Mouse (Mus musculus) WW6 (cell line): ENCODE data around the gene Pde6h.

Experiments
- DNase-seq: peaks from one replicate; pipeline ENCODE4 v3.0.0-alpha.2; 2013; ENCODE audit warnings: low read depth, low spot score

Pde6h gene

DNA sequence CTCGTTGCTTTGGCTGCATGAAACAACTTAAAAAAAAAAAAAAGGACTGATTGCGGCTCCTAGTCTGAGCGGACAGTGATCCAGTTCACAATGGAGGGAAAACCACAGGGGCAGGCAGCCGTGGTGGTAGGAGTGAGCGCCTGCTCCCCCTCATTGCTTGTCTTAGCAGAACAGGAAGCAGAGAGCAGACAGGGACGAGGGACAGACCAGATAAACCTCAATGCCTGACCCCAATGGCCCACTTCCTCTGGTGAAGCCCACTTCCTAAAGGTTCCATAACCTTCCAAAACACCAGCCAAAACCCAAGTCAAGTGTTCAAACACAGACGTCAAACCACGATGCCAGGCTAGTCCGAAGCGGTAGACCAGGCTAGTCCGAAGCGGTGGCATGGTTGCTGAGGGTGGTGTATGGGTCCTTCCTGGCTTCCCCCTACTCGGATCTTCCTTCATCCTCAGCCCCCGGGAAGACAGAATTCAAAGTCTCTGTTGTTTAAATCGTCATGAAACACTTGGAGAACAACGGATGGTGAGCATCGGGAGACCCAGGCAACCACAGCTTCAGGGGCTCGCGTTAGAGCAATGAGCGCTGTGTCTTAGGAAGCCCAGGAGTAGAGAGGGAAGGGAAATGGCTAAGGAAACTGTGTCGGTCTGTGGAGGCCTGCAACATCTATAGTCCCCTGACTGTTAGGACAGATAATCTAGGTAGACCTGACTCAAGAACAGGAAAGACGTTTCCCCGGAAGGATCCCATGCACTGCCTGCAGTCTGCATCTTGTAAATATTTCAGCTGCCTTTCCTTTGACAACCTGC lies 55.8 kb downstream of the Pde6h start:
- DNase-seq = no peak

DNA sequence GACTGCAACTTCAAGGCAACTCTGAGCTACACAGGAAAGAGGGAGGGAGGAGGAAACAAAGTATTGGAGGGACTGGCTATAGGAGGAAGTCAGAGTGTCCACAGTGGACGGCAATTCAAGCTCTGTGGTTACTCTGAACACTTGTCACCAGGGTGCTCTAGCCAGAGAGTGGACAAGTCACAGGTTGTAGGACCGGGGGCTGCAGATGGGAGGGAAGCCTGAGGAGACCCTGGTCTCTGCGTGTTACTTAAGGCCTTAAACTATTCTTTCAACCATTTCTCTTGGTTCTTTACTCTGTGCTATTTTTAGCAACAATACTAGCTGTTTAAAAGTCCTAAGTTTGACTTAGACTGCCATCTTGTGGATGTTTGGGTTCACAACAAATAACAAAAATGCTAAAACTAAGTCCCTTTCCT lies 56.7 kb downstream of the Pde6h start:
- DNase-seq = no peak

DNA sequence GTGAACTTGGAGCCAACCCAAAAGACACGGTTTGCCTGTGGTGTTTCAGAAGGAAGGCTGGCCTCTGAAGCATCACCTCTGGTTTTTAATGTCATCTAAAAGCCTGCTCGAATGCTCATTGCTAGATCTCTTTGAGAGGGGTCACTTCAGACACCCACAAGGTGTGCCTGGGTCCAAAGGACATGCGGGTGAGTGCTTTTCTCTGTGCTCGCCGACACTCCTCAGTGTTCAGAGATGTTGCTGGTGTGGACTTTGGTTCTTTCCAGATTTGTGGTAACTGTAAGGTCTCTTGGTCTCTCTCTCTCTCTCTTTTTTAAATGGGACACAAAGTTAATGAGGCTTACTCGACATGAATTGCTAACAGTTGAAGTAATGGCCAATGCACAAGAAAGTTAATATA lies 58.9 kb downstream of the Pde6h start:
- DNase-seq = no peak

DNA sequence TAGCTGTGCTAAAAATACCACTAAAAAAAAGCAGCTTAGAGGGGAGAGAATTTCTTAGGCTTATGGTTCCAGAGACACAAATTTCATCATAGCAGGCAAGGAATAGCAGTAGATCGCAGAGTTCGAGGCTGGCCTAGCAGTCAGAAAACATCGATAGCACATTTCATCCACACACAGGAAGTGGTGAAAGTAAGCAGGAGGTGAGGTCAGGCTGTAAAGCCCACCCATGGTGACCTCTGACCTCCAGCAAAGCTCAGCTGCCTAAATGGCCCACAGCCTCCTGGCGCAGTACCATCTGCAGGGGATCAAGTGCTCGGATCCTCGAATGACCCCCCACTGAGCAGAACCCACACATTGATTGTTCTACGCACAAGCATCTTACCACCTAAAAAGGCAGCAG lies 59.6 kb downstream of the Pde6h start:
- DNase-seq = no peak

DNA sequence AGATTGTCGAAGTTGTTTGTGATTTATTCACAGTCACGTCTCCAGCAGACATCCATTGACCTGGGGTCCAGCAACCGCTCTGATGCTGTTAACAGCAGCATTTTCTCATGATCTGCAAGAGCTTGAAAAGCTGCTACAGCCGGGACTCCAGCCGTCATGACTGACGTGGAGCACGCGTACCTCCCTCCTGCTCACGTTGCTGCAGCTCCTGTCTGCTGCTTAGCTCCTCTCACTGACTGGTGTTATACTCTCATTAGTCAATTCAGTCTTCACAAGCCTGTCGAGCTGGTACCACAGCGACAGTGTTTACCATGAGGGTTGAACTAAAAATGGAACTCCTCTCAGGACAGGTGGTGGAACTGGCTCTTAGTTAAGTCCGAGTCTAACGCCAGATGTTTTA lies 62.4 kb downstream of the Pde6h start:
- DNase-seq = no peak

DNA sequence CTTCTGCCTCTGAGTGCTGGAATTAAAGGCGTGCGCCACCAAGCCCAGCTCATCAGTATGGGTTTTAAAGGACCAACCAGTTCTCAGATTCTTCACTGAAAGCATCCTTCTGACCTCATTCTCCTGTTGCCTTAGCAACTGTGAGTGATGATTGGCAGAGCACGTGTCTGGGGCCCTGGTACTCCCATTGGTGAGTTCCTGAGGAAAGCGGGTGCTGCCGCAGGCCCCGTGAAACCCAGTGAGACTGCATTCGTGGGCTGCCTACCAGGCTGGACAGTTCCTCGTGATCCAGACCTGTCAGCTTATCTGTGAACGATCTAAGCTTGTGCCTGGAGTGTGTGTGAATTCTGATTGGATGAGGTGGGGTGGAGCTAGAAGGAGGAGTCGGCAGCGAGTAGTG lies 63.1 kb downstream of the Pde6h start:
- DNase-seq = no peak

DNA sequence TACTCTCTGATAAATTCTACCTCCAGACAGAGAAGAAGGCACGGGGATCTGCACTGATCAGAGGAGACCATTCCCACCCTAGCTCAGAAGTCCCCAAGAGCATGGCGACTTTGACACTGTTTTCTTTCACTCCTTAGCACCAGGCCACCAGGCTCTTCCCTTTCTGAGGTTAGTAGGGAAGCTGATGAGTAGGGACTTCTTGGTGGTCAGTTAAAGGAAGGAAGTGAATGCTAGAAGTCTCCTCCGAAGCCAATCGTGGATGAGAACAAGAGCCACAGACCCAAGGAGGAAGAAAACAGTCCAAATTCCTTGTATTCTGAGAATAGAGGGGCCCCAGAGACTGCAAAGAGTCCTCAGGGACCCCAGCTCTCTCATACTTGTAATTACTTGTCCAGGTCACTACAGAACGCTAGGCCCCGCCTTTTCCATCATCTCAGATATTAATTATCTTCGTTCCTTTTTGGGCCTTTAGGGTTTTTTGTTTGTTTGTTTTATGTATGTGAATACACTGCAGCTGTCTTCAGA lies 65.0 kb downstream of the Pde6h start:
- no peak for DNase-seq

GRCm38 (mm10) chr6:136989824-136990497 lies 66.3 kb downstream of the Pde6h start:
- DNase-seq = peak; percentile 87

DNA sequence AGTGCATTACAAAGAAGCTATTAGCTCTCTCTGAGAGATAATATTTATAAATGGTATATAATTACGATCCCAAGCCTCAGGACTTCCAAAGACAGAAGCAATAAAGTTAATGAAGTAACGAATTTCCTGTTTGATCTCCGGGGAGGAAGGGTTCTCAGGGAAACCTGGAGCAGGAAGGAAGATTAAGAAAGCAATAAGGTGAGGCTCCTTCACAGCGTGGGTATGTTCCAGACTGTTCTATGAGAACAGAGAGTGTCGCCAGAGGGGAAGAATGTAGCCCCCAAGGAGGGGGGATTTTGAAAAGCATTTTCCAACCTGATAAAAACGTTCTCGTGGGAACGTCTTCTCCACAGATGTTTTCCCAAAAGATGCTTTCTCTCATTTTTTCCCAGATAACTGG lies 66.9 kb downstream of the Pde6h start:
- DNase-seq = no peak

DNA sequence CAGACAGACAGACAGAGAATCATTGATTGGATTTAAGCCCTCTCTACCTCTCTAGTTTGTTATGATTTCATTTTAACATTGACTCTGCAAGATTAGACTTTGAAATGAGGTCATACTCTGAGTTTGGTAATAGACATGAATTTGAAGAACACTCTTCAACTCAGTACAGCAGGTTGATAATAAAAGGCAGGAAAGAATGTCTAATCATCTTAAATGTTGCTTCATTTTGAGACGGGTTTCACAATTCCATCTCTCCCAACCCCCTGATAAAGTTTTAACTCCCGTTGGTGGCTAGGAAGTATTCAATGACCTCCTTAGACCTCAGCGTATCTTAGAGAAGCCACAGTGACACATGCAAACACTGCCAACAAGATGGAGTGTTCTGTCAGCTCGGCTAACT lies 69.9 kb downstream of the Pde6h start:
- no peak for DNase-seq

GRCm38 (mm10) chr6:136995533-136995932 lies 71.9 kb downstream of the Pde6h start:
- no peak for DNase-seq

- no peak for DNase-seq
Observed at GRCm38 (mm10) chr6:136996336-136996735, 72.7 kb downstream of the Pde6h start.

- DNase-seq = no peak
Observed at GRCm38 (mm10) chr6:136998181-136998580, 74.5 kb downstream of the Pde6h start.

DNA sequence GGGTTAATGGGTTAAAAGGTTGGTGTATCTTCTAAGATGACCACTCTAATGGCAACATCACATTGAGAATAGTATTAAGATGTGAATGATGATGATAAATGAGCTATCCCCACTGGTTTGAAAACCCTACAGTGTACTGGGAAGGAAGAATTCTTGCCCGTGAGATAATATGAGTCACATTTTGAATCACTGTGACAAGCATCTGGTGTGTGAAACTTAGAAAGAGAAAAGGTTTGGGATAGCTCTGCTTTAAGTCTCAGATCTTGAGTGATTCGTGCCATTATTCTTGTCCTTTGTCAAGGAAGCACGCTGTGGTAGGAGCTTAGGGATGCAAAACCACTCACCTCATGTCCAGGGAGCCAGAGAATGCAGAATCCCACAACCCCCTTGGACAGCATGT lies 75.4 kb downstream of the Pde6h start:
- no peak for DNase-seq

DNA sequence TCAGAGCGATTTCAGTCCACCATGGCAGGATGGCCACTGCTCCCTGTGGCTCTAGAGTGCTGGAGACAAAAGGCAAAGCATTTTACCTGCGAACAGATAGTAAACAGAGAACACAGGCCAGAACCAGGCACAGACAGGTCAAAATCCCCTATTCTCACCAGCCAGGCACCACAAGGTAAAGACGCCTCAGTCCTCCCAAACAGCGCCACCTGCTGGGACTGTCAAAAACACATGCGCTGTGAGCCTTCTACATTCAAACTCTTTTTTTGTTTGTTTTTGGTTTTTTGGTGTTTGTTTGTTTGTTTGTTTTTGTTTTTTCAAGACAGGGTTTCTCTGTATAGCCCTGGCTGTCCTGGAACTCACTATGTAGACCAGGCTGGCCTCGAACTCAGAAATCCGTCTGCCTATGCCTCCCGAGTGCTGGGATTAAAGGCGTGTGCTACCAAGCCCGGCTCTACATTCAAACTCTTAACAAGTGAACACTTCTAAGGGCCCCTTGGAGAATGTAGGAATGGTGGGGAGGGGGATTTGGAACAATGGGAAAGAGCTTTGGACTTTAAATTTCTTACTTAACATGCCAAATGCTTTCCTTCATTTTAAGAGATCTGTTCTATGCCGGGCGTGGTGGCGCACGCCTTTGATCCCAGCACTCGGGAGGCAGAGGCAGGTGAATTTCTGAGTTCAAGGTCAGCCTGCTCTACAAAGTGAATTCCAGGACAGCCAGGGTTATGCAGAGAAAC lies 76.2 kb downstream of the Pde6h start:
- peak; percentile 83 for DNase-seq

DNA sequence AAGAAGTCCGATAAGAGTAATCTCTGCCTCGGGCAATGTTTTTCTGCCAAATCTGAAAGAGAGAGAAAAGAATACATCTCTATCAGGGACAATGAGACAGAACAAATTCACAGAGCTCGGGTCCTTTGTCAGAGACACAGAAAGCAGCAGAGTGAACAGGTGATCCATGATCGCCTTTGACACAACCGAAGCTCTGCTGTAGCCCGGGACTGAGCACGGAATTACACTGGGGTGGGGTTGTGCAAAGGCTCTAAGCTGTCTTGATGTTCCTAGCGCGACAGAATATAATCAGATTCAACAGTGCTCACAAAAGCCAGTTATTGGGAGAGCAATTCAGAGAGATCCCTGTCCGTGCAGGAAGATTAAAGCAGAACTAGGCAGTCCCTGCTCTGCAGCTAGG lies 77.1 kb downstream of the Pde6h start:
- no peak for DNase-seq

GRCm38 (mm10) chr6:137001267-137002168 lies 77.9 kb downstream of the Pde6h start:
- DNase-seq = peak; percentile 69

- no peak for DNase-seq
Observed at GRCm38 (mm10) chr6:137002169-137002514, 78.5 kb downstream of the Pde6h start.

- DNase-seq = no peak
Observed at GRCm38 (mm10) chr6:137004359-137004758, 80.7 kb downstream of the Pde6h start.

GRCm38 (mm10) chr6:137011187-137011586 lies 87.6 kb downstream of the Pde6h start:
- no peak for DNase-seq

GRCm38 (mm10) chr6:137014346-137014745 lies 90.7 kb downstream of the Pde6h start:
- no peak for DNase-seq
